Mouse (Mus musculus) liver (tissue): Measurements from ENCODE around the gene Fmn2.

Experiments
- DNase-seq: peaks from one replicate; pipeline ENCODE4 v3.0.0-alpha.2; 2020; ENCODE audit warnings: mixed read lengths

The Fmn2 gene

GRCm38 (mm10) chr1:174501661-174502030 lies at the start of gene Fmn2:
Gene Fmn2 (plus strand): TSS chr1:174501825.
- peak; percentile 66 for DNase-seq

DNA sequence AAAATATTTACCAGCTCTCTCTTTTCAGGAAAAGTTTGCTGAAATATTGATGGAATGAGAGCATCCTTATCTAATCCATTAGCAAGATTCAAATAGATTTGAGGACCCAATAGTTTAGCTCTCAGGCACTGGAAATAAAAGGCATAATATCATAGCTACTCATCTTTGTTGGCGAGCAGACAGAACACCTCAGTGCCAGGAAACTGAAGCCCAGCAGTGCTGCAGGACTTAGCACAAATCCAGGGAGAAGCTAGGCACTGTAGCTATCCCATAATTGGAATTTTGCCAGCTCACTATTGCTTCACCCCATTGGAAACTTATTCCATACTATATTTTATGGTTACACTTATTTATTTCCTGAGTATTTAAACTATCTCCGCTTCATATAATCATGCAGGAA lies 46.5 kb upstream of the Fmn2 start:
- no peak for DNase-seq

- peak; percentile 6 for DNase-seq
Measured at GRCm38 (mm10) chr1:174465385-174465784, 36.2 kb upstream of the Fmn2 start.

DNA sequence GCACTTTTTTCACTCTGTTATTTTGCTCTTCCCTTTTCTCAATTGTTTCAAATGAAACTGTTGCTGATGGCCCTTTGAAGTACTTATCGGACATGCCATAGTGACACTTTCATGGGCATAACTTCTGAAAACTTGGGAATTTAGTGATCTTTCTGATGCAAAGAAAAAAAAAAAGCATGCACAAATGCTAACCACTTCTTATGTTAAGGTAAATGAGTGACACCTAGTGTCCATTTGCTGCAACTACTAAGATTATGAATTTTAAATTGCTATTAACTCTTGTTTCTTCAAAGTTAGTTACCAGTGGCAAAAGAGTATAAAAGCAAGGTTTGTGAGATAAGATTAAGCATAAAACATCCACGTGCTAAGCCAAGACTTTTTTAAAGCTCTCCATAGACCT lies 35.4 kb upstream of the Fmn2 start:
- no peak for DNase-seq

DNA sequence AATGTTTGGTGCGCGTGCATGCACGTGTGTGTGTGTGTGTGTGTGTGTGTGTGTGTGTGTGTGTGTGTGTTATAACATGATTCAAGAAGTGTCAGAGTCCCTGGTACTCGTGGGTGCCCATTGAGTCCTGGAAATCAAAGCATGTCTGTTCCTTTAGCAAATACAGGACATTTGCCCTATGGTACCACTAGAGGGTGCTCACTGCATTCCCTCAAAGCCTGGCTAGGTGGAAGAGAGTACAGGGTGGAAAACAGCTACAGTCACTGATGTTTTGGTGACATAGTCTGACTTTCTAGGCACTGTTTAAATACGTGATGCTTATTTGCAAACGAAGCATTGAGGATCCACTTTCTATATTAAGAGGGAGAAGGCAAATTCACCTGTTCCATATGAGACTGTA lies 31.9 kb upstream of the Fmn2 start:
- DNase-seq = peak; percentile 12

DNA sequence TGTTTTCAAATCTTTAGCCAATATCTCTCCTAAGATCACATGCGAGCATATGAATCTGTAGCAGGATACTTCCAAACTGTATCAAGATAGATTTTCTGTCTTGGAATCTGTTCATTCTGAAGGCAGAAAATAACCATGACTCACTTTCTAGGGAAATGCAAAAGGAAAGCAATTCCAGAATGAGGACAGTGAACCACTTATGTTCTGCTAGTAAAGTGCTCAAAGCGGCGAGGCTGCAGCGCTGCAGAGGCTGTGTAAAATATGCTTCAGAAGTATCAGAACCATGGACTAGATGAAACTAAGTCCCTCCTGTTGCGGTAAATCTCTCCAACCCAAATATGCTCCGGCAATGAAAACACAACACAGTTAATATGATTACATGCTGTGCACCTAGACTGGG lies 19.1 kb upstream of the Fmn2 start:
- DNase-seq = no peak

GRCm38 (mm10) chr1:174500064-174500463 lies 1.6 kb upstream of the Fmn2 start:
- DNase-seq = no peak

- no peak for DNase-seq
Measured at GRCm38 (mm10) chr1:174501011-174501410, 614 bp upstream of the Fmn2 start.

GRCm38 (mm10) chr1:174502031-174502845 lies 613 bp downstream of the Fmn2 start:
- DNase-seq = peak; percentile 14

DNA sequence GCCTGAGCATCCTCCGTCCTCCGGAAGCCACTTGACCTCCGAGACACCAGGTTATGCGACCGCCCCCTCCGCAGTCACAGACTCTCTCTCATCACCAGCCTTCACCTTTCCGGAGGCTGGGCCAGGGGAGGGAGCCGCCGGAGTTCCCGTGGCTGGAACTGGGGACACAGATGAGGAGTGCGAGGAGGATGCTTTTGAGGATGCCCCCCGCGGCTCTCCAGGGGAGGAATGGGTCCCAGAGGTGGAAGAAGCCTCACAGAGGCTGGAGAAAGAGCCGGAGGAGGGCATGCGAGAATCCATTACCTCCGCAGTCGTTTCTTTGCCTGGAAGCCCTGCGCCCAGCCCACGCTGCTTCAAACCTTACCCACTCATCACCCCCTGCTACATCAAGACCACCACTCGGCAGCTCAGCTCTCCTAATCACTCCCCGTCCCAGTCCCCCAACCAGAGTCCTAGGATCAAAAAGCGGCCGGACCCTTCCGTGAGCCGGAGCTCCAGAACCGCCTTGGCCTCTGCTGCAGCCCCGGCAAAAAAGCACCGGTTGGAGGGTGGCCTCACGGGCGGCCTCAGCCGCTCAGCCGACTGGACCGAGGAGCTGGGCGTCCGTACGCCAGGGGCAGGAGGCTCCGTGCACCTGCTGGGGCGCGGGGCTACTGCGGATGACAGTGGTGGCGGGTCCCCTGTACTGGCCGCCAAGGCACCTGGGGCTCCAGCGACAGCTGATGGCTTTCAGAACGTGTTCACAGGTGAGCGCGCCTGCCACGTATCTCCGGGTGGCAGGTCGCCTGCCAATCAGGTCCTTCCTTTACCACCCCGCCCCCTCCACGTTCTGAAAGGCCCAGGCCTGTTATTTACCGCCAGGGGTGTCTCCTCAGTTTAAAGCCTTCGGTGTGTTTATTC lies 1.5 kb downstream of the Fmn2 start:
- DNase-seq = no peak

DNA sequence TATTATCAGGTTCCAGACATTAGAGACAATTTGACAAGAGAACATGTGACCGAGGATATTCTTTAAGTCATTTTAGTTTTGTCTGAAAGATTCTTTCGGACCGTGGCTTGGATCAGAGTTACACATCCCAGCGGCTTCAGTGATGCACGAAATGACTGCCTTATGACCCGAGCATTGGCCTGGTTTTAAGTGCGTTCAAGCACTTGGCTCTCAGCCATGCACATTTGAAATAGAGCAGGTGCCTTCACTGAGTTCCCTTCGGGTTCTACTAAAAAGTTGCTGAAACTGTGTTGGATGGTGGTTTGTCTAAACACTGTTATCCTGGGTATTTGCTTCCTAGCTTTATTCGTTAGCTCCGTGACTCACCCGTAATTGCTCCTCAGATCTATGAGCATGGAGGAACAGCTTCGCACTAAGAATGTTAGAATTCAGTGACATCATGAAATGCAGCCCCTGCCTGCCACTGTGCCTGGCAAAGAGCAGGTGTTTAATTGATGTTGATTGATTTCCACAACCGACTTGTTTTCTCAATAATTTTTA lies 7.0 kb downstream of the Fmn2 start:
- DNase-seq = no peak

DNA sequence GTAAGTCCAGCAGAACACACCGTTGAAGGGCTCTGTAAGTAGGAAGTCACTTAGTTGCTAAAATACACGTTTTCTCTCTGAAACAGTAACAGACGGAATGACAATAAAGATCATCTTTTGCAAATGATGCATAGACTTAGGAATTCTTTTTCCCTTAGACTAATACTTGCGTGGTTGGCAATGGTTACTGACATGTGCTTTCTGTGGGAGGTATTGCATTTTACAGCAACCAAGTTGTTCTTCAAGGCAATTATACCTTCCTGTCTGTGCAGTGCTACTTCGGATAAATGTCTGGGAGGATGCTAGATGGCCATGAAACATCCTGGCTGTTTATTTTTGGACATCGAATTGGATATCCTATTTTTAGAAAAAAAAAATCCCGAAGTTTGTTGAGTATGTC lies 11.8 kb downstream of the Fmn2 start:
- no peak for DNase-seq

DNA sequence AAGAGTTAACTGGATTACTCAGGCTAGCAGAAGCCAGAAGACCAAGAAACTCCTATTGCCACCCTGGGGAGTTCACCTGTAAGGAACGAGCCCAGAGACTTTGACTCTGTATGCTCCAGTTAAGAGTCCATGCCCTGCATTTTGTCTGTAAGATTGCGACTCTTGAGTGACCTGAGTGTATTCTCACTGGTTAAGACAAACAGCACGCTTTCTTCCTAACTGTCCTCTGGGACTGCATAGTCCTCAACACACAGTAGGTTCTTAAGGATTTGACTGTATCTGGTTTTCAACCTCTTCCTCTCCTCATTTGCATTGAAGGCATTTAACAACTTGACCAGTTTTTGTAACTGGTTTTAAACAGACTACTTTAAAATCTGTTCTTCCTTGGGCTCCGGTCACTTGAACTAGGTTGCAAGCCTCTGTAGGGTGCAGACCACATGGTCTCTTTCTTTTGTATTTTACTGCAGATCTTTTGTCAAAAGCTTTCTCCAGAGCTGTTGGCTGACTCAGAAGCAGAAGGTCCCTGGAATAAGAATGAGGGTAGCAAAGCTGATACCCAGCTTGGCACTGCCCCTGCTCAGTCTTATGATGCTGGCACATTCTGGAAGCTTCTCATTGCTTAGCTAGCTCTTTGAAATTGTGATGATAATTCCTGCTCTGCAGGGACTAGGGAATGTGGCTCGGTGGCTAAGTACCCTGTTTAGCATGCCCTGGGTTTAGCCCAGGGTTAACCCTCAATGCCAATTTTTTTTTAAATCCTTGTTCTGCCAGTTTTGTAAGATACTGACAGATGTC lies 20.5 kb downstream of the Fmn2 start:
- DNase-seq = no peak

GRCm38 (mm10) chr1:174522809-174523511 lies 21.3 kb downstream of the Fmn2 start:
- DNase-seq = no peak

- DNase-seq = no peak
Measured at GRCm38 (mm10) chr1:174523512-174523828, 21.8 kb downstream of the Fmn2 start.

GRCm38 (mm10) chr1:174536742-174537453 lies 35.3 kb downstream of the Fmn2 start:
- no peak for DNase-seq

GRCm38 (mm10) chr1:174537491-174537890 lies 35.9 kb downstream of the Fmn2 start:
- no peak for DNase-seq

DNA sequence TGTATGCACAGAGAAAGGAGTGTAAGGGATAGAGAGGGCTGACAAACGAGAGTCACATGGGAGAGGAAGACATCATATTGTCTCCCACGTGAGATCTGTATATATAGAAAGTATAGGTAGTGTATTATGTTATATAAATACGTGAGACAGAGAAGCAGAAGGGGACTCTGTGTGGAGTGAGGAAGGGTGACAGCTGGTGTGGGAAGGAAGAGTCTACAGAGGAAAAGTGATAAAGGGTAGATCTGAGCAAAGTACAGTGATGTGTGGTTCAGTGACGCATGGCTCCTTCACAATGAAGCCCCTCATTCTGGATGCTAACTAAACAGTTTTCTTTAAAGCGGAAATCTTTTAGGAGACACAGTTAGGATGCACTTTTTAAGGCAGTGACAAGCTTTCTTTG lies 46.7 kb downstream of the Fmn2 start:
- DNase-seq = no peak

DNA sequence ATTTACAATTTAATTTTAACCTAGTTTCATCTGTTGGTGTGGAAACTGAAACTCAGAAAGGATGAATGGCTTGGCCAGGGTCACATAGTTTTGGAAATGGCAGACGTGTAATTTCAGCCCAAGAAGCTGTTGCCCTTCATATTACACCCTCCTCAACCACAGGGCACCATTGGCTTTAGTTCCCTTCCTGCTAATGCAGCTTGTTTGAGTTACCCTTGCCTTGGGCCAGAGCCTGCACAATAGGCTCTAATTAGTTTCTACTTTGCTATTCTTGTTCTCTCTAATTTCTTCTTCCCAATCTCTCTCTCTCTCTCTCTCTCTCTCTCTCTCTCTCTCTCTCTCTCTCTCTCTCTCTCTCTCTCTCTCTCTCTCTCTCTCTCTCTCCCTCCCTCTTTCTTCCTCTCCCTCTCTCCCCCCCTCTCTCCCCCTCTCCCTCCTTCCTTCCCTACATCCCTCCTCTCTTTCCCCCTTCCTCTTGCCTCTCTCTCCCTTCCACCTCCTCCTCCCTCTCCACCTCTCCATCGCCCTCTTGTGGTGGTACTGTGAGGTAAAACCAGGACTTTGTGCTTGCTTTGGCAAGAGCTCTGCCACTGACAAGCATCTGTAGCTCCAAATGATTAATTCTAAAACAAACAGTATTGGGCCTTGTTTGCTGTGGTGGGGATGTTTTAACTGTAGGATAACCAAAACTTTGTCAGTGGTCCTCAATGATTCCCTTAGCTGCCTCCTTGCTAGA lies 51.8 kb downstream of the Fmn2 start:
- peak; percentile 43 for DNase-seq

- no peak for DNase-seq
Measured at GRCm38 (mm10) chr1:174555412-174555811, 53.8 kb downstream of the Fmn2 start.

- DNase-seq = no peak
Measured at GRCm38 (mm10) chr1:174557211-174557610, 55.6 kb downstream of the Fmn2 start.
